Mouse (Mus musculus): ENCODE measurements around the gene Pitpnm1. TPM values are rescaled to one million over a fixed set of nuclear protein-coding genes. Genes with fewer than 3 reads are reported as not detected.

The Pitpnm1 gene
- total and polyA plus RNA-seq, 3 experiments = 15.9 to 43.8 (median 34.7) TPM

- Histone ChIP-seq H3K4me3 (replicated peaks in 1 of 3; ENCODE audit: low read depth in 2 of 3, low read length in 2 of 3, poor library complexity in 1 of 3) (no peak overlapping the region), H3K27ac (ENCODE audit: insufficient read depth, low read depth) (peak overlapping the region; percentile 77), H3K9me3 (replicated peaks; ENCODE audit: low read length) (peaks cover 2% of the 10 kb centered on the region), H3K4me2 (ENCODE audit: insufficient read depth, low read depth, poor library complexity, severe bottlenecking) (peak overlapping the region; percentile 45; the same call in 1 of the 2 replicates), H3K9ac (ENCODE audit: insufficient read depth, low read depth) (no peak overlapping the region; the same call in 1 of the 2 replicates), H3K27me3 (replicated peaks) (no peaks in the 10 kb centered on the region), H3K36me3 (replicated peaks in 1 of 2; ENCODE audit: control insufficient read depth in 1 of 2, insufficient read depth in 1 of 2, low read length in 1 of 2) (no peaks in the 10 kb centered on the region), H3K4me1 (ENCODE audit: control insufficient read depth in 1 of 2, insufficient read depth in 2 of 2) (peaks cover 9 to 39% of the 10 kb centered on the region in 2 experiments; a peak in 3 of 4 replicates), H3K79me2 (replicated peaks; ENCODE audit: control insufficient read depth, extremely low read depth, insufficient read depth, poor library complexity, severe bottlenecking) (no peaks in the 10 kb centered on the region)
- in situ Hi-C loops (cut with MboI; ENCODE audit: low pct_ligation_motif_present, low pct_unique_long_range_greater_than_20kb, low sequenced_read_pairs) (loop anchor here (5.0 kb wide), 2 partner anchors 35 kb away; no protein-coding TSS in a partner anchor), dilution Hi-C loops (cut with MboI; ENCODE audit: extremely low pct_ligation_motif_present, extremely low pct_unique_long_range_greater_than_20kb, low sequenced_read_pairs) (no loop called here)
- DNase-seq (ENCODE audit: extremely low read depth) = peak; percentile 86
- TF ChIP-seq ZKSCAN1 (IDR thresholded peaks at IDR 0.05; ENCODE audit: borderline replicate concordance, low read depth, low read length) = no peak
- TF ChIP-seq PAX5 (IDR thresholded peaks at IDR 0.05; ENCODE audit: low read length) = no peak
- TF ChIP-seq EP300 (IDR thresholded peaks at IDR 0.05; ENCODE audit: low read length) = peak; percentile 96
- TF ChIP-seq NRF1 (IDR thresholded peaks at IDR 0.05; ENCODE audit: low read depth, low read length) = no peak
- peak; percentile 93 for TF ChIP-seq IRF4 (IDR thresholded peaks at IDR 0.05; ENCODE audit: low read depth, low read length)
- TF ChIP-seq SIN3A (IDR thresholded peaks at IDR 0.05; ENCODE audit: low read length) = peak; percentile 72; the same call in 1 of the 2 replicates
- TF ChIP-seq MAFK (IDR thresholded peaks at IDR 0.05; ENCODE audit: insufficient replicate concordance, low read length) = no peak
- TF ChIP-seq CHD1 (IDR thresholded peaks at IDR 0.05; ENCODE audit: low read depth, low read length) = no peak
- peak; percentile 76 for TF ChIP-seq ETS1 (conservative IDR thresholded peaks at IDR 0.05; ENCODE audit: low read depth, low read length)
- TF ChIP-seq KAT2A (IDR thresholded peaks at IDR 0.05; ENCODE audit: insufficient replicate concordance, low read length) = no peak
- TF ChIP-seq NELFE (IDR thresholded peaks at IDR 0.05; ENCODE audit: low read depth, low read length) = no peak
- peak; percentile 92 for TF ChIP-seq JUND (conservative IDR thresholded peaks at IDR 0.05; ENCODE audit: low read depth, low read length)
- no peak for TF ChIP-seq CTCF (conservative IDR thresholded peaks at IDR 0.05 in 1 of 2, IDR thresholded peaks at IDR 0.05 in 1 of 2; ENCODE audit: low read depth in 2 of 2, low read length in 2 of 2)
- TF ChIP-seq USF1 (IDR thresholded peaks at IDR 0.05; ENCODE audit: low read depth, low read length) = no peak
- 0 out of 2 replicates have a peak, but pooled peaks have one; percentile 68 for TF ChIP-seq MEF2A (IDR thresholded peaks at IDR 0.05; ENCODE audit: borderline replicate concordance, low read depth, low read length)
- TF ChIP-seq HCFC1 (IDR thresholded peaks at IDR 0.05; ENCODE audit: low read depth, low read length) = no peak
- peak; percentile 81 for TF ChIP-seq CHD2 (IDR thresholded peaks at IDR 0.05; ENCODE audit: low read length)
- no peak for TF ChIP-seq POLR2A (IDR thresholded peaks at IDR 0.05; ENCODE audit: low read depth, low read length)
- TF ChIP-seq MAX (IDR thresholded peaks at IDR 0.05; ENCODE audit: low read length) = peak; percentile 58; the same call in 1 of the 2 replicates
- 0 out of 2 replicates have a peak, but pooled peaks have one; percentile 36 for TF ChIP-seq MXI1 (IDR thresholded peaks at IDR 0.05; ENCODE audit: low read depth, low read length)
- peak; percentile 49; the same call in 1 of the 2 replicates for TF ChIP-seq MYC (IDR thresholded peaks at IDR 0.05; ENCODE audit: low read depth, low read length)
- TF ChIP-seq RAD21 (IDR thresholded peaks at IDR 0.05; ENCODE audit: low read depth, low read length) = no peak; the same call in none of the 2 replicates
- peak; percentile 34; the same call in 1 of the 2 replicates for TF ChIP-seq SMC3 (IDR thresholded peaks at IDR 0.05; ENCODE audit: low read depth, low read length)
- TF ChIP-seq TCF12 (IDR thresholded peaks at IDR 0.05; ENCODE audit: low read depth, low read length) = peak; percentile 87
- no peak for TF ChIP-seq UBTF (IDR thresholded peaks at IDR 0.05; ENCODE audit: low read depth, low read length)
- TF ChIP-seq TBP (conservative IDR thresholded peaks at IDR 0.05; ENCODE audit: low read depth, low read length) = no peak
- TF ChIP-seq ZC3H11A (IDR thresholded peaks at IDR 0.05; ENCODE audit: low read depth, low read length) = no peak
- no peak for TF ChIP-seq POLR2AphosphoS2 (IDR thresholded peaks at IDR 0.05; ENCODE audit: low read depth, low read length)
- no peak for TF ChIP-seq GABPA (IDR thresholded peaks at IDR 0.05; ENCODE audit: insufficient replicate concordance, low read depth, low read length)
- 0 out of 2 replicates have a peak, but pooled peaks have one; percentile 57 for TF ChIP-seq MAZ (IDR thresholded peaks at IDR 0.05; ENCODE audit: low read depth, low read length)
- no peak for TF ChIP-seq USF2 (conservative IDR thresholded peaks at IDR 0.05; ENCODE audit: low read depth, low read length)
- no peak for TF ChIP-seq E2F4 (IDR thresholded peaks at IDR 0.05; ENCODE audit: insufficient replicate concordance, low read depth, low read length)
- peak; percentile 68 for TF ChIP-seq BHLHE40 (IDR thresholded peaks at IDR 0.05; ENCODE audit: low read depth, low read length)
- TF ChIP-seq ELF1 (IDR thresholded peaks at IDR 0.05; ENCODE audit: low read depth, low read length) = 0 out of 2 replicates have a peak, but pooled peaks have one; percentile 28
- peak; percentile 84 for TF ChIP-seq JUN (IDR thresholded peaks at IDR 0.05; ENCODE audit: insufficient read depth, low read depth, low read length)
- no peak for TF ChIP-seq ZMIZ1 (IDR thresholded peaks at IDR 0.05; ENCODE audit: low read depth, low read length)
- TF ChIP-seq RCOR1 (conservative IDR thresholded peaks at IDR 0.05; ENCODE audit: low read depth, low read length) = peak; percentile 90
- peak; percentile 94 for TF ChIP-seq ZNF384 (IDR thresholded peaks at IDR 0.05; ENCODE audit: low read depth, low read length)
Measured at GRCm38 (mm10) chr19:4052516-4053030, 47.2 kb upstream of the Pitpnm1 start.
